Mouse (Mus musculus): ENCODE results near the gene Pxylp1. TPM values are rescaled to one million over a fixed set of nuclear protein-coding genes. Genes with fewer than 3 reads are reported as not detected.

Gene Pxylp1
- polyA plus RNA-seq, 1 experiment: 4.7 TPM

GRCm38 (mm10) chr9:96783258-96783657 lies 109.2 kb downstream of the Pxylp1 start:
- TF ChIP-seq CTCF (IDR thresholded peaks at IDR 0.05; ENCODE audit: extremely low read depth, insufficient read depth, insufficient read length, insufficient replicate concordance): no peak
- no peak for TF ChIP-seq POLR2A (IDR thresholded peaks at IDR 0.05; ENCODE audit: low read depth, low read length)
- Histone ChIP-seq H3K36me3 (ENCODE audit: control insufficient read depth, insufficient read depth, low read length) (no peaks in the 10 kb centered on the region), H3K27me3 (ENCODE audit: control insufficient read depth, insufficient read depth, low read length) (no peaks in the 10 kb centered on the region), H3K27ac (ENCODE audit: insufficient read depth, low read length) (no peak overlapping the region), H3K4me1 (ENCODE audit: control insufficient read depth, insufficient read depth, insufficient read length) (peaks cover 4% of the 10 kb centered on the region; the same call in 1 of the 2 replicates), H3K4me3 (ENCODE audit: extremely low read depth, insufficient read depth, insufficient read length) (no peak overlapping the region)
- DNase-seq (ENCODE audit: low read depth in 1 of 2, low spot score in 2 of 2): no peak
- WGBS: 75% methylated on average over 5 of the region's 5 CpGs

GRCm38 (mm10) chr9:96782062-96782461 lies 110.4 kb downstream of the Pxylp1 start:
- WGBS: 87% methylated on average over 8 of the region's 8 CpGs
- TF ChIP-seq CTCF (IDR thresholded peaks at IDR 0.05; ENCODE audit: extremely low read depth, insufficient read depth, insufficient read length, insufficient replicate concordance): no peak
- TF ChIP-seq POLR2A (IDR thresholded peaks at IDR 0.05; ENCODE audit: low read depth, low read length): no peak
- Histone ChIP-seq H3K4me3 (ENCODE audit: extremely low read depth, insufficient read depth, insufficient read length) (no peak overlapping the region), H3K27ac (ENCODE audit: insufficient read depth, low read length) (no peak overlapping the region), H3K4me1 (ENCODE audit: control insufficient read depth, insufficient read depth, insufficient read length) (peaks cover 4% of the 10 kb centered on the region; the same call in 1 of the 2 replicates), H3K27me3 (ENCODE audit: control insufficient read depth, insufficient read depth, low read length) (no peaks in the 10 kb centered on the region), H3K36me3 (ENCODE audit: control insufficient read depth, insufficient read depth, low read length) (no peaks in the 10 kb centered on the region)
- no peak for DNase-seq (ENCODE audit: low read depth in 1 of 2, low spot score in 2 of 2)

Other genes starting within 250 kb of the Pxylp1 start
- gene Zbtb38, start 139.8 kb downstream of the Pxylp1 start, polyA plus RNA-seq (2012; rRNA removed): 5.9 and 7.5 TPM in 2 replicates
- gene Spsb4, start 126.2 kb upstream of the Pxylp1 start, polyA plus RNA-seq (2012; rRNA removed): 0.05 and 0.12 TPM in 2 replicates
- gene Slc25a36, start 218.5 kb upstream of the Pxylp1 start, polyA plus RNA-seq (2012; rRNA removed): 8.0 and 8.5 TPM in 2 replicates

Measured in spleen, adult 2 months (tissue).